Mouse (Mus musculus): Measurements from ENCODE around the gene Fank1.
A peak's percentile ranks its signal among the peaks of the same experiment; 100 is the strongest.
"Not testable (repeated sequence)": the region's sequence is repeated elsewhere in the genome, so short reads cannot be mapped to it uniquely, and the experiment has no call there.

Fank1 gene

GRCm38 (mm10) chr7:133839546-133839945 lies 62.9 kb downstream of the Fank1 start:
- no peak for DNase-seq

- DNase-seq: no peak
These were observed 65.4 kb downstream of the Fank1 start for GRCm38 (mm10) chr7:133842079-133842478.

- DNase-seq: peak in 1 of 2 experiments; percentile 25
These were observed 70.5 kb downstream of the Fank1 start for GRCm38 (mm10) chr7:133847175-133847574.

GRCm38 (mm10) chr7:133848180-133848579 lies 71.5 kb downstream of the Fank1 start:
- no peak for DNase-seq

GRCm38 (mm10) chr7:133850735-133851134 lies 74.1 kb downstream of the Fank1 start:
- no peak for DNase-seq

- peak; percentile 79 to 83 for DNase-seq
These were observed 79.6 kb downstream of the Fank1 start for GRCm38 (mm10) chr7:133856278-133856677.

GRCm38 (mm10) chr7:133858506-133858905 lies 81.8 kb downstream of the Fank1 start:
- no peak for DNase-seq

GRCm38 (mm10) chr7:133859548-133859947 lies 82.9 kb downstream of the Fank1 start:
- DNase-seq: no peak

GRCm38 (mm10) chr7:133862233-133862632 lies 85.6 kb downstream of the Fank1 start:
- DNase-seq: no peak

GRCm38 (mm10) chr7:133862723-133863122 lies 86.1 kb downstream of the Fank1 start:
- DNase-seq: no peak

- no peak for DNase-seq
These were observed 86.5 kb downstream of the Fank1 start for GRCm38 (mm10) chr7:133863151-133863550.

GRCm38 (mm10) chr7:133863684-133864083 lies 87.0 kb downstream of the Fank1 start:
- DNase-seq: no peak

GRCm38 (mm10) chr7:133870265-133870664 lies 93.6 kb downstream of the Fank1 start:
- no peak for DNase-seq

GRCm38 (mm10) chr7:133872701-133873100 lies 96.0 kb downstream of the Fank1 start:
- no peak for DNase-seq

GRCm38 (mm10) chr7:133876139-133876538 lies 99.5 kb downstream of the Fank1 start:
- no peak for DNase-seq

- DNase-seq: peak in 1 of 2 experiments; percentile 8
These were observed 100.1 kb downstream of the Fank1 start for GRCm38 (mm10) chr7:133876646-133877342.

GRCm38 (mm10) chr7:133879761-133880160 lies 103.1 kb downstream of the Fank1 start:
- DNase-seq: no peak

GRCm38 (mm10) chr7:133884759-133885431 lies 108.2 kb downstream of the Fank1 start:
- DNase-seq: not testable (repeated sequence)

- DNase-seq: no peak
These were observed 112.6 kb downstream of the Fank1 start for GRCm38 (mm10) chr7:133888926-133889920.

GRCm38 (mm10) chr7:133889986-133890385 lies 113.3 kb downstream of the Fank1 start:
- DNase-seq: no peak

GRCm38 (mm10) chr7:133891298-133891697 lies 114.6 kb downstream of the Fank1 start:
- DNase-seq: no peak

- no peak for DNase-seq
These were observed 115.1 kb downstream of the Fank1 start for GRCm38 (mm10) chr7:133891796-133892195.

GRCm38 (mm10) chr7:133899391-133899790 lies 122.7 kb downstream of the Fank1 start:
- no peak for DNase-seq

Data from kidney, postnatal 4 days (tissue).